Mouse (Mus musculus): ENCODE data around the gene Afg1l. TPM values are rescaled to one million over a fixed set of nuclear protein-coding genes. Genes with fewer than 3 reads are reported as not detected.

The Afg1l gene
- polyA plus RNA-seq, 1 experiment from 2014 or later: 9.4 TPM

GRCm38 (mm10) chr10:42464805-42465204, 13.6 kb downstream of the Afg1l start:
- Histone ChIP-seq H3K4me1 (replicated peaks; ENCODE audit: control insufficient read depth, insufficient read depth, low read length) (no peaks in the 10 kb centered on the region), H3K9me3 (ENCODE audit: control insufficient read depth) (no peaks in the 10 kb centered on the region), H3K27me3 (replicated peaks; ENCODE audit: control insufficient read depth, insufficient read depth, low read length) (no peaks in the 10 kb centered on the region), H3K9ac (ENCODE audit: low read depth, low read length) (no peak overlapping the region), H3K36me3 (ENCODE audit: control insufficient read depth, insufficient read depth) (0 out of 2 replicates have a peak, but pooled peaks cover 1% of the 10 kb centered on the region), H3K27ac (ENCODE audit: low read depth, low read length) (peak overlapping the region; percentile 62; the same call in 1 of the 2 replicates), H3K4me3 (ENCODE audit: low read depth, low read length) (no peak overlapping the region), H3K4me2 (replicated peaks; ENCODE audit: low read depth) (no peak overlapping the region)
- ATAC-seq: peak; percentile 32; the same call in 1 of the 2 replicates
- no peak for TF ChIP-seq CTCF (IDR thresholded peaks at IDR 0.05; ENCODE audit: low read depth)
- WGBS: 53% methylated on average over 14 of the region's 14 CpGs

- 0 out of 2 replicates have a peak, but pooled peaks cover 5% of the 10 kb centered on the region for H3K9me3 ChIP-seq (ENCODE audit: control insufficient read depth)
- H3K4me3 ChIP-seq (ENCODE audit: low read depth, low read length): no peak overlapping the region
- peaks cover 6% of the 10 kb centered on the region; the same call in 1 of the 2 replicates for H3K36me3 ChIP-seq (ENCODE audit: control insufficient read depth, insufficient read depth)
- H3K4me1 ChIP-seq (replicated peaks; ENCODE audit: control insufficient read depth, insufficient read depth, low read length): no peaks in the 10 kb centered on the region
- no peak overlapping the region for H3K9ac ChIP-seq (ENCODE audit: low read depth, low read length)
- H3K27me3 ChIP-seq (replicated peaks; ENCODE audit: control insufficient read depth, insufficient read depth, low read length): no peaks in the 10 kb centered on the region
- no peak overlapping the region for H3K4me2 ChIP-seq (replicated peaks; ENCODE audit: low read depth)
- WGBS: 29% methylated on average over 5 of the region's 5 CpGs
- peak; percentile 71 for ATAC-seq
- TF ChIP-seq CTCF (IDR thresholded peaks at IDR 0.05; ENCODE audit: low read depth): no peak
- H3K27ac ChIP-seq (ENCODE audit: low read depth, low read length): peak overlapping the region; percentile 63
Observed at GRCm38 (mm10) chr10:42464224-42464623, 14.1 kb downstream of the Afg1l start.

GRCm38 (mm10) chr10:42457557-42458191, 20.7 kb downstream of the Afg1l start:
- Histone ChIP-seq H3K27ac (ENCODE audit: low read depth, low read length) (no peak overlapping the region), H3K4me2 (replicated peaks; ENCODE audit: low read depth) (no peak overlapping the region), H3K9ac (ENCODE audit: low read depth, low read length) (no peak overlapping the region), H3K4me1 (replicated peaks; ENCODE audit: control insufficient read depth, insufficient read depth, low read length) (no peaks in the 10 kb centered on the region), H3K27me3 (replicated peaks; ENCODE audit: control insufficient read depth, insufficient read depth, low read length) (no peaks in the 10 kb centered on the region), H3K9me3 (ENCODE audit: control insufficient read depth) (0 out of 2 replicates have a peak, but pooled peaks cover 7% of the 10 kb centered on the region), H3K36me3 (ENCODE audit: control insufficient read depth, insufficient read depth) (peaks cover 11% of the 10 kb centered on the region), H3K4me3 (ENCODE audit: low read depth, low read length) (no peak overlapping the region)
- WGBS: 71% methylated on average over 9 of the region's 9 CpGs
- no peak for TF ChIP-seq CTCF (IDR thresholded peaks at IDR 0.05; ENCODE audit: low read depth)
- no peak for ATAC-seq

- TF ChIP-seq CTCF (IDR thresholded peaks at IDR 0.05; ENCODE audit: low read depth): no peak
- Histone ChIP-seq H3K4me3 (ENCODE audit: low read depth, low read length) (no peak overlapping the region), H3K9ac (ENCODE audit: low read depth, low read length) (no peak overlapping the region), H3K27ac (ENCODE audit: low read depth, low read length) (no peak overlapping the region), H3K9me3 (ENCODE audit: control insufficient read depth) (0 out of 2 replicates have a peak, but pooled peaks cover 7% of the 10 kb centered on the region), H3K36me3 (ENCODE audit: control insufficient read depth, insufficient read depth) (peaks cover 15% of the 10 kb centered on the region), H3K4me1 (replicated peaks; ENCODE audit: control insufficient read depth, insufficient read depth, low read length) (no peaks in the 10 kb centered on the region), H3K27me3 (replicated peaks; ENCODE audit: control insufficient read depth, insufficient read depth, low read length) (no peaks in the 10 kb centered on the region), H3K4me2 (replicated peaks; ENCODE audit: low read depth) (no peak overlapping the region)
- WGBS: 70% methylated on average over 5 of the region's 5 CpGs
- ATAC-seq: no peak
Observed at GRCm38 (mm10) chr10:42455981-42456380, 22.4 kb downstream of the Afg1l start.

- WGBS: 90% methylated on average over 6 of the region's 6 CpGs
- no peaks in the 10 kb centered on the region for H3K4me1 ChIP-seq (replicated peaks; ENCODE audit: control insufficient read depth, insufficient read depth, low read length)
- no peak overlapping the region for H3K27ac ChIP-seq (ENCODE audit: low read depth, low read length)
- H3K27me3 ChIP-seq (replicated peaks; ENCODE audit: control insufficient read depth, insufficient read depth, low read length): no peaks in the 10 kb centered on the region
- no peak overlapping the region for H3K4me3 ChIP-seq (ENCODE audit: low read depth, low read length)
- H3K9me3 ChIP-seq (ENCODE audit: control insufficient read depth): 0 out of 2 replicates have a peak, but pooled peaks cover 6% of the 10 kb centered on the region
- no peak for ATAC-seq
- no peak overlapping the region for H3K4me2 ChIP-seq (replicated peaks; ENCODE audit: low read depth)
- H3K36me3 ChIP-seq (ENCODE audit: control insufficient read depth, insufficient read depth): peaks cover 12% of the 10 kb centered on the region
- TF ChIP-seq CTCF (IDR thresholded peaks at IDR 0.05; ENCODE audit: low read depth): peak; percentile 10; the same call in 1 of the 2 replicates
- H3K9ac ChIP-seq (ENCODE audit: low read depth, low read length): no peak overlapping the region
Observed at GRCm38 (mm10) chr10:42454690-42455089, 23.7 kb downstream of the Afg1l start.

GRCm38 (mm10) chr10:42454266-42454665, 24.1 kb downstream of the Afg1l start:
- Histone ChIP-seq H3K4me3 (ENCODE audit: low read depth, low read length) (no peak overlapping the region), H3K27me3 (replicated peaks; ENCODE audit: control insufficient read depth, insufficient read depth, low read length) (no peaks in the 10 kb centered on the region), H3K9ac (ENCODE audit: low read depth, low read length) (no peak overlapping the region), H3K4me2 (replicated peaks; ENCODE audit: low read depth) (no peak overlapping the region), H3K27ac (ENCODE audit: low read depth, low read length) (no peak overlapping the region), H3K36me3 (ENCODE audit: control insufficient read depth, insufficient read depth) (peaks cover 9% of the 10 kb centered on the region; the same call in 1 of the 2 replicates), H3K4me1 (replicated peaks; ENCODE audit: control insufficient read depth, insufficient read depth, low read length) (no peaks in the 10 kb centered on the region), H3K9me3 (ENCODE audit: control insufficient read depth) (0 out of 2 replicates have a peak, but pooled peaks cover 3% of the 10 kb centered on the region)
- no peak for TF ChIP-seq CTCF (IDR thresholded peaks at IDR 0.05; ENCODE audit: low read depth)
- 61% methylated on average over 11 of the region's 11 CpGs for WGBS
- no peak for ATAC-seq
